Mouse (Mus musculus) CH12.LX (cell line): ENCODE measurements around the gene Rab11fip3. TPM values are rescaled to one million over a fixed set of nuclear protein-coding genes. Genes with fewer than 3 reads are reported as not detected.

Source experiments
- DNase-seq: peaks from one replicate; pipeline ENCODE4 v3.0.0-alpha.2; 2013; ENCODE audit errors: extremely low read depth
- H3K27ac ChIP-seq: 2 replicates; pipeline ENCODE4 v1.5.1; 2012; ENCODE audit warnings: low read depth, mild to moderate bottlenecking, control low read depth, moderate library complexity; ENCODE audit not compliant: insufficient read depth
- H3K27me3 ChIP-seq: replicated peaks from 2 replicates; pipeline ENCODE3; 2012; ENCODE audit warnings: inconsistent platforms
- H3K36me3 ChIP-seq, 2 experiments: replicated peaks in 1 of 2; 2 replicates each; pipeline versions ENCODE3 to v1.6.1; 2012; ENCODE audit warnings: inconsistent platforms in 1 of 2, low read length in 1 of 2, mild to moderate bottlenecking in 1 of 2, mixed read lengths in 1 of 2, moderate library complexity in 1 of 2; ENCODE audit not compliant: control insufficient read depth in 1 of 2, insufficient read depth in 1 of 2
- H3K4me1 ChIP-seq, 2 experiments: 2 replicates each; pipeline ENCODE4 v1.6.1; 2012; ENCODE audit warnings: inconsistent platforms in 1 of 2, moderate library complexity in 1 of 2; ENCODE audit not compliant: insufficient read depth in 2 of 2, control insufficient read depth in 1 of 2
- H3K4me2 ChIP-seq: 2 replicates; pipeline ENCODE4 v1.6.1; 2012; ENCODE audit warnings: low read depth, mild to moderate bottlenecking, control low read depth; ENCODE audit not compliant: poor library complexity, insufficient read depth, severe bottlenecking
- H3K4me3 ChIP-seq, 3 experiments: fragments of 150-350 bp in 1 of 3; sonication (generic) in 1 of 3; replicated peaks in 1 of 3; 2 replicates each; pipeline versions ENCODE3 to v1.5.1; 2011 to 2012; ENCODE audit warnings: low read depth in 2 of 3, low read length in 2 of 3, mild to moderate bottlenecking in 2 of 3, moderate library complexity in 2 of 3, control low read depth in 1 of 3, improper control_type of control experiment in 1 of 3, inconsistent platforms in 1 of 3, mixed read lengths in 1 of 3; ENCODE audit not compliant: poor library complexity in 1 of 3
- H3K79me2 ChIP-seq: replicated peaks from 2 replicates; pipeline ENCODE4 v1.6.1; 2012; ENCODE audit warnings: mild to moderate bottlenecking, moderate library complexity; ENCODE audit not compliant: control insufficient read depth, poor library complexity, insufficient read depth, severe bottlenecking; ENCODE audit errors: extremely low read depth
- H3K9ac ChIP-seq: 2 replicates; pipeline ENCODE4 v1.6.1; 2012; ENCODE audit warnings: low read depth, mild to moderate bottlenecking, control low read depth, moderate library complexity; ENCODE audit not compliant: insufficient read depth
- H3K9me3 ChIP-seq: replicated peaks from 2 replicates; pipeline ENCODE3; 2012; ENCODE audit warnings: low read length, inconsistent platforms, mixed read lengths
- CHD1 ChIP-seq: IDR thresholded peaks from 2 replicates; pipeline ENCODE4 v1.6.1; 2012; ENCODE audit warnings: low read depth, low read length, improper control_type of control experiment, inconsistent platforms
- CHD2 ChIP-seq: IDR thresholded peaks from 2 replicates; pipeline ENCODE4 v1.6.1; 2011; ENCODE audit warnings: low read length, improper control_type of control experiment
- CTCF ChIP-seq, 2 experiments: IDR thresholded peaks in 1 of 2; conservative IDR thresholded peaks in 1 of 2; 2 replicates each; pipeline ENCODE4 v1.5.1; 2011 to 2012; ENCODE audit warnings: low read depth in 2 of 2, low read length in 2 of 2, improper control_type of control experiment in 1 of 2, inconsistent platforms in 1 of 2, mild to moderate bottlenecking in 1 of 2, moderate library complexity in 1 of 2
- E2F4 ChIP-seq: IDR thresholded peaks from 2 replicates; pipeline ENCODE4 v1.6.1; 2011; ENCODE audit warnings: low read depth, low read length, improper control_type of control experiment; ENCODE audit not compliant: insufficient replicate concordance
- ELF1 ChIP-seq: IDR thresholded peaks from 2 replicates; pipeline ENCODE4 v1.6.1; 2014; ENCODE audit warnings: low read depth, mild to moderate bottlenecking, inconsistent platforms, low read length, improper control_type of control experiment
- EP300 ChIP-seq: IDR thresholded peaks from 2 replicates; pipeline ENCODE4 v1.6.1; 2011; ENCODE audit warnings: low read length, improper control_type of control experiment
- ETS1 ChIP-seq: conservative IDR thresholded peaks from 2 replicates; pipeline ENCODE4 v1.6.1; 2012; ENCODE audit warnings: low read depth, mild to moderate bottlenecking, inconsistent platforms, low read length, improper control_type of control experiment, moderate library complexity
- GABPA ChIP-seq: IDR thresholded peaks from 2 replicates; pipeline ENCODE4 v1.6.1; 2012; ENCODE audit warnings: low read depth, low read length, improper control_type of control experiment, inconsistent platforms; ENCODE audit not compliant: insufficient replicate concordance
- HCFC1 ChIP-seq: IDR thresholded peaks from 2 replicates; pipeline ENCODE4 v1.6.1; 2012; ENCODE audit warnings: low read depth, mild to moderate bottlenecking, inconsistent platforms, low read length, improper control_type of control experiment
- IRF4 ChIP-seq: IDR thresholded peaks from 2 replicates; pipeline ENCODE4 v1.6.1; 2014; ENCODE audit warnings: low read depth, mild to moderate bottlenecking, inconsistent platforms, low read length, improper control_type of control experiment
- JUN ChIP-seq: IDR thresholded peaks from 2 replicates; pipeline ENCODE4 v1.6.1; 2011; ENCODE audit warnings: low read depth, mild to moderate bottlenecking, low read length, improper control_type of control experiment, moderate library complexity; ENCODE audit not compliant: insufficient read depth
- JUND ChIP-seq: conservative IDR thresholded peaks from 2 replicates; pipeline ENCODE4 v1.6.1; 2011; ENCODE audit warnings: low read depth, low read length, improper control_type of control experiment
- KAT2A ChIP-seq: IDR thresholded peaks from 2 replicates; pipeline ENCODE4 v1.6.1; 2012; ENCODE audit warnings: low read length, improper control_type of control experiment, inconsistent platforms; ENCODE audit not compliant: insufficient replicate concordance
- MAFK ChIP-seq: IDR thresholded peaks from 2 replicates; pipeline ENCODE4 v1.6.1; 2011; ENCODE audit warnings: low read length, improper control_type of control experiment; ENCODE audit not compliant: insufficient replicate concordance
- MAX ChIP-seq: IDR thresholded peaks from 2 replicates; pipeline ENCODE4 v1.6.1; 2011; ENCODE audit warnings: low read length, improper control_type of control experiment
- MAZ ChIP-seq: IDR thresholded peaks from 2 replicates; pipeline ENCODE4 v1.6.1; 2012; ENCODE audit warnings: low read depth, mild to moderate bottlenecking, inconsistent platforms, low read length, improper control_type of control experiment, moderate library complexity
- MEF2A ChIP-seq: IDR thresholded peaks from 2 replicates; pipeline ENCODE4 v1.6.1; 2014; ENCODE audit warnings: low read depth, mild to moderate bottlenecking, inconsistent platforms, low read length, improper control_type of control experiment, borderline replicate concordance
- MYC ChIP-seq: IDR thresholded peaks from 2 replicates; pipeline ENCODE4 v1.6.1; 2011; ENCODE audit warnings: low read depth, mild to moderate bottlenecking, improper control_type of control experiment, low read length
- NELFE ChIP-seq: IDR thresholded peaks from 2 replicates; pipeline ENCODE4 v1.6.1; 2011; ENCODE audit warnings: low read depth, low read length, improper control_type of control experiment
- PAX5 ChIP-seq: IDR thresholded peaks from 2 replicates; pipeline ENCODE4 v1.6.1; 2012; ENCODE audit warnings: low read length, inconsistent platforms, mixed read lengths
- POLR2A ChIP-seq: IDR thresholded peaks from 2 replicates; pipeline ENCODE4 v1.6.1; 2011; ENCODE audit warnings: low read depth, mild to moderate bottlenecking, improper control_type of control experiment, low read length
- POLR2AphosphoS2 ChIP-seq: IDR thresholded peaks from 2 replicates; pipeline ENCODE4 v1.6.1; 2011; ENCODE audit warnings: low read depth, low read length, improper control_type of control experiment
- RAD21 ChIP-seq: IDR thresholded peaks from 2 replicates; pipeline ENCODE4 v1.6.1; 2011; ENCODE audit warnings: low read depth, mild to moderate bottlenecking, low read length, improper control_type of control experiment, moderate library complexity
- RCOR1 ChIP-seq: conservative IDR thresholded peaks from 2 replicates; pipeline ENCODE4 v1.6.1; 2012; ENCODE audit warnings: low read depth, mild to moderate bottlenecking, inconsistent platforms, low read length, improper control_type of control experiment
- SIN3A ChIP-seq: IDR thresholded peaks from 2 replicates; pipeline ENCODE4 v1.6.1; 2012; ENCODE audit warnings: low read length, improper control_type of control experiment, inconsistent platforms
- SMC3 ChIP-seq: IDR thresholded peaks from 2 replicates; pipeline ENCODE4 v1.6.1; 2011; ENCODE audit warnings: low read depth, low read length, improper control_type of control experiment
- TBP ChIP-seq: conservative IDR thresholded peaks from 2 replicates; pipeline ENCODE4 v1.6.1; 2011; ENCODE audit warnings: low read depth, low read length, improper control_type of control experiment
- TCF12 ChIP-seq: IDR thresholded peaks from 2 replicates; pipeline ENCODE4 v1.6.1; 2014; ENCODE audit warnings: low read depth, mild to moderate bottlenecking, inconsistent platforms, low read length, improper control_type of control experiment
- UBTF ChIP-seq: IDR thresholded peaks from 2 replicates; pipeline ENCODE4 v1.6.1; 2012; ENCODE audit warnings: low read depth, mild to moderate bottlenecking, inconsistent platforms, low read length, improper control_type of control experiment, moderate library complexity
- USF1 ChIP-seq: IDR thresholded peaks from 2 replicates; pipeline ENCODE4 v1.6.1; 2014; ENCODE audit warnings: low read depth, mild to moderate bottlenecking, inconsistent platforms, low read length, improper control_type of control experiment
- USF2 ChIP-seq: conservative IDR thresholded peaks from 2 replicates; pipeline ENCODE4 v1.6.1; 2011; ENCODE audit warnings: low read depth, low read length, improper control_type of control experiment
- ZC3H11A ChIP-seq: IDR thresholded peaks from 2 replicates; pipeline ENCODE4 v1.6.1; 2012; ENCODE audit warnings: low read depth, mild to moderate bottlenecking, inconsistent platforms, low read length, improper control_type of control experiment
- ZMIZ1 ChIP-seq: IDR thresholded peaks from 2 replicates; pipeline ENCODE4 v1.6.1; 2012; ENCODE audit warnings: low read depth, mild to moderate bottlenecking, inconsistent platforms, low read length, improper control_type of control experiment
- dilution Hi-C: fragments of 300-500 bp; cut with MboI; formaldehyde crosslinking; loops from 2 replicates; pipeline ENCODE4 v1.14.3; 2020; ENCODE audit warnings: low sequenced_read_pairs; ENCODE audit not compliant: extremely low pct_unique_long_range_greater_than_20kb, extremely low pct_ligation_motif_present
- in situ Hi-C: fragments of 300-500 bp; cut with MboI; formaldehyde crosslinking; loops from 3 replicates; pipeline ENCODE4 v1.14.3; 2019; ENCODE audit warnings: low sequenced_read_pairs, low pct_ligation_motif_present, low pct_unique_long_range_greater_than_20kb, mixed read lengths
- polyA plus RNA-seq: library from polyadenylated mRNA; unstranded; fragments of >175 nt; gene quantifications from 2 replicates; pipeline ENCODE4 v1.2.1, GENCODE M21; 2012; ENCODE audit warnings: low read depth; ENCODE audit not compliant: insufficient read length
- total RNA-seq, 2 experiments: library from RNA; depleted of rRNA; stranded (reverse); fragments of 300-350 nt in 1 of 2; fragments of >200 nt in 1 of 2; gene quantifications; 2 replicates each; pipeline ENCODE4 v1.2.3; 2012 to 2014

Rab11fip3 gene
- total and polyA plus RNA-seq, 3 experiments = 3.5 to 7.6 (median 4.6) TPM

GRCm38 (mm10) chr17:26018388-26018787 is 51.0 kb downstream of the Rab11fip3 start:
- dilution Hi-C loops (no loop called here), in situ Hi-C loops (no loop called here)
- no peak overlapping the region for H3K4me3 ChIP-seq
- H3K4me1 ChIP-seq = peaks cover 30 to 64% of the 10 kb centered on the region in 2 experiments
- H3K4me2 ChIP-seq = no peak overlapping the region
- DNase-seq = no peak
- H3K27me3 ChIP-seq = no peaks in the 10 kb centered on the region
- peaks cover 7 to 15% of the 10 kb centered on the region in 2 experiments for H3K36me3 ChIP-seq
- H3K27ac ChIP-seq = 0 out of 2 replicates have a peak overlapping the region, but pooled peaks have one; percentile 19
- TF ChIP-seq CHD2 = no peak
- TF ChIP-seq ZMIZ1 = no peak
- TF ChIP-seq SIN3A = no peak
- no peak for TF ChIP-seq POLR2A
- no peaks in the 10 kb centered on the region for H3K9me3 ChIP-seq
- no peak overlapping the region for H3K9ac ChIP-seq
- H3K79me2 ChIP-seq = no peaks in the 10 kb centered on the region

- Histone ChIP-seq H3K4me3 (no peak overlapping the region), H3K27ac (no peak overlapping the region), H3K9me3 (no peaks in the 10 kb centered on the region), H3K36me3 (peaks cover 8 to 16% of the 10 kb centered on the region in 2 experiments), H3K4me1 (peaks cover 31 to 67% of the 10 kb centered on the region in 2 experiments), H3K79me2 (no peaks in the 10 kb centered on the region), H3K9ac (no peak overlapping the region), H3K4me2 (no peak overlapping the region; the same call in 1 of the 2 replicates), H3K27me3 (no peaks in the 10 kb centered on the region)
- in situ Hi-C loops (no loop called here), dilution Hi-C loops (no loop called here)
- DNase-seq = peak; percentile 30
- peak; percentile 70 for TF ChIP-seq TCF12
- no peak for TF ChIP-seq KAT2A
- TF ChIP-seq RCOR1 = peak; percentile 60; the same call in 1 of the 2 replicates
- TF ChIP-seq HCFC1 = no peak
- TF ChIP-seq CHD1 = no peak
- TF ChIP-seq MEF2A = peak; percentile 96
- no peak for TF ChIP-seq POLR2AphosphoS2
- no peak for TF ChIP-seq TBP
- TF ChIP-seq ELF1 = no peak
- TF ChIP-seq ETS1 = peak; percentile 74
- no peak for TF ChIP-seq PAX5
- no peak for TF ChIP-seq NELFE
- TF ChIP-seq SIN3A = no peak
- TF ChIP-seq CHD2 = no peak
- no peak for TF ChIP-seq RAD21
- TF ChIP-seq MYC = no peak
- TF ChIP-seq POLR2A = no peak
- peak; percentile 49 for TF ChIP-seq USF2
- TF ChIP-seq JUND = peak; percentile 83
- peak; percentile 92 for TF ChIP-seq IRF4
- no peak for TF ChIP-seq E2F4
- TF ChIP-seq CTCF (conservative IDR thresholded peaks at IDR 0.05 in 1 of 2, IDR thresholded peaks at IDR 0.05 in 1 of 2; ENCODE audit: low read depth in 2 of 2, low read length in 2 of 2) = no peak
- peak; percentile 81 for TF ChIP-seq JUN
- no peak for TF ChIP-seq SMC3
- TF ChIP-seq ZMIZ1 = no peak
- 0 out of 2 replicates have a peak, but pooled peaks have one; percentile 36 for TF ChIP-seq MAX
- no peak for TF ChIP-seq ZC3H11A
- peak; percentile 85 for TF ChIP-seq EP300
- TF ChIP-seq GABPA = no peak
- TF ChIP-seq MAZ = no peak
- no peak for TF ChIP-seq UBTF
- TF ChIP-seq USF1 = peak; percentile 16; the same call in 1 of the 2 replicates
- no peak for TF ChIP-seq MAFK
Observed at GRCm38 (mm10) chr17:26017949-26018348, 51.4 kb downstream of the Rab11fip3 start.
